Mouse (Mus musculus): ENCODE data around the gene Gpc5. TPM values are rescaled to one million over a fixed set of nuclear protein-coding genes. Genes with fewer than 3 reads are reported as not detected.

The Gpc5 gene
- polyA plus RNA-seq, 1 experiment, result 0.15 TPM

DNA sequence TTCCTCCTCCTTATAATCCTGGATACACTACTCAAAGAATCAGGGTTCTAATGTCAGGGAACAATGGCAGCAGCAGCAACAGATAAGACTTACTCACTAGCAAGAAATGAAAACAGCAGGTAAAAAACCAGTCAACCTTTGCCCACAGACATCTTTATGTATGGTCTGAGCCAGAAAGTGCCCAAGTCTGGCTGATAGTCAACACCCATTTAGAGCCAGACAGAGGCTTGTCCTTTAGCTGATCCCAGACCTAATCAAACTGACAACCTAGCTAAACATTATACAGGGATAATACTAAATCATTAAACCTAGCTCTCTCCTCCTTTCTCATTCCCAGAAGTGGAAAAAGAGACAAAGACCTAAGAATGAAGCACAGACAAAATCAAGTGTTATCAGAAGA, 1225.5 kb downstream of the Gpc5 start:
- TF ChIP-seq POLR2A (IDR thresholded peaks at IDR 0.05; ENCODE audit: control insufficient read depth, low read depth, low read length) (no peak), CTCF (IDR thresholded peaks at IDR 0.05; ENCODE audit: control insufficient read depth, insufficient read depth, insufficient replicate concordance, low read depth, low read length) (no peak)
- Histone ChIP-seq H3K4me3 (ENCODE audit: control insufficient read depth, low read depth, low read length) (no peak overlapping the region), H3K36me3 (ENCODE audit: control insufficient read depth, insufficient read depth, low read length) (no peaks in the 10 kb centered on the region), H3K4me1 (ENCODE audit: control insufficient read depth, insufficient read depth, low read length) (no peaks in the 10 kb centered on the region), H3K27ac (ENCODE audit: control insufficient read depth, insufficient read depth, low read depth, low read length) (no peak overlapping the region), H3K27me3 (ENCODE audit: control insufficient read depth, insufficient read depth, low read length) (no peaks in the 10 kb centered on the region)

- no peaks in the 10 kb centered on the region for H3K4me1 ChIP-seq (ENCODE audit: control insufficient read depth, insufficient read depth, low read length)
- no peak overlapping the region for H3K4me3 ChIP-seq (ENCODE audit: control insufficient read depth, low read depth, low read length)
- H3K27ac ChIP-seq (ENCODE audit: control insufficient read depth, insufficient read depth, low read depth, low read length), result no peak overlapping the region
- H3K27me3 ChIP-seq (ENCODE audit: control insufficient read depth, insufficient read depth, low read length), result no peaks in the 10 kb centered on the region
- no peaks in the 10 kb centered on the region for H3K36me3 ChIP-seq (ENCODE audit: control insufficient read depth, insufficient read depth, low read length)
- TF ChIP-seq POLR2A (IDR thresholded peaks at IDR 0.05; ENCODE audit: control insufficient read depth, low read depth, low read length), result no peak
- TF ChIP-seq CTCF (IDR thresholded peaks at IDR 0.05; ENCODE audit: control insufficient read depth, insufficient read depth, insufficient replicate concordance, low read depth, low read length), result no peak
Observed at GRCm38 (mm10) chr14:116336182-116336581, 1244.2 kb downstream of the Gpc5 start.

GRCm38 (mm10) chr14:116338395-116338794, 1246.4 kb downstream of the Gpc5 start:
- TF ChIP-seq CTCF (IDR thresholded peaks at IDR 0.05; ENCODE audit: control insufficient read depth, insufficient read depth, insufficient replicate concordance, low read depth, low read length) (no peak), POLR2A (IDR thresholded peaks at IDR 0.05; ENCODE audit: control insufficient read depth, low read depth, low read length) (no peak)
- H3K36me3 ChIP-seq (ENCODE audit: control insufficient read depth, insufficient read depth, low read length), result no peaks in the 10 kb centered on the region
- no peak overlapping the region for H3K4me3 ChIP-seq (ENCODE audit: control insufficient read depth, low read depth, low read length)
- H3K27ac ChIP-seq (ENCODE audit: control insufficient read depth, insufficient read depth, low read depth, low read length), result no peak overlapping the region
- no peaks in the 10 kb centered on the region for H3K27me3 ChIP-seq (ENCODE audit: control insufficient read depth, insufficient read depth, low read length)
- H3K4me1 ChIP-seq (ENCODE audit: control insufficient read depth, insufficient read depth, low read length), result no peaks in the 10 kb centered on the region

- Histone ChIP-seq H3K4me1 (ENCODE audit: control insufficient read depth, insufficient read depth, low read length) (no peaks in the 10 kb centered on the region), H3K27me3 (ENCODE audit: control insufficient read depth, insufficient read depth, low read length) (no peaks in the 10 kb centered on the region), H3K4me3 (ENCODE audit: control insufficient read depth, low read depth, low read length) (no peak overlapping the region), H3K36me3 (ENCODE audit: control insufficient read depth, insufficient read depth, low read length) (no peaks in the 10 kb centered on the region), H3K27ac (ENCODE audit: control insufficient read depth, insufficient read depth, low read depth, low read length) (no peak overlapping the region)
- TF ChIP-seq CTCF (IDR thresholded peaks at IDR 0.05; ENCODE audit: control insufficient read depth, insufficient read depth, insufficient replicate concordance, low read depth, low read length), result no peak
- no peak for TF ChIP-seq POLR2A (IDR thresholded peaks at IDR 0.05; ENCODE audit: control insufficient read depth, low read depth, low read length)
Observed at GRCm38 (mm10) chr14:116348560-116348959, 1256.5 kb downstream of the Gpc5 start.

DNA sequence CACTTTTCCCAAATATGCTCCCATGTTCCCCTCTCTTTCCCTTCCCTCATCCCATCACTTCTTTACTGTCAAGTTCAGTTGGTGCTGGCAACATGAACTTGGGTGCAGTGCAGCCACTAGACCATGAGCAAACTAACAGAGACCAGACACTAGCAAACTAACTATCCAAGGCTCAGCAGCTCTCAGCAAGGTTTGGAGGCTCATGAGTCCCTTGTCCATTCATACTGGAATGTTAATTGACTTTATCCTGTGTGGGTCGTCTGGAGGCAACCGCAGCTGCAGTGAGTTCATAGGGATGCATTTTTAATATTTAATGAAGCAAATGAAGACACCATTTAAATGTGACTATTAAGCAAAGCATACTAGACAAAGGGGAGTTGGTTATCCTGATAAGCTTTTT, 1292.6 kb downstream of the Gpc5 start:
- Histone ChIP-seq H3K4me1 (ENCODE audit: control insufficient read depth, insufficient read depth, low read length) (no peaks in the 10 kb centered on the region), H3K27me3 (ENCODE audit: control insufficient read depth, insufficient read depth, low read length) (no peaks in the 10 kb centered on the region), H3K36me3 (ENCODE audit: control insufficient read depth, insufficient read depth, low read length) (no peaks in the 10 kb centered on the region), H3K4me3 (ENCODE audit: control insufficient read depth, low read depth, low read length) (no peak overlapping the region), H3K27ac (ENCODE audit: control insufficient read depth, insufficient read depth, low read depth, low read length) (no peak overlapping the region)
- TF ChIP-seq POLR2A (IDR thresholded peaks at IDR 0.05; ENCODE audit: control insufficient read depth, low read depth, low read length) (no peak), CTCF (IDR thresholded peaks at IDR 0.05; ENCODE audit: control insufficient read depth, insufficient read depth, insufficient replicate concordance, low read depth, low read length) (no peak)

GRCm38 (mm10) chr14:116415511-116415910, 1323.5 kb downstream of the Gpc5 start:
- Histone ChIP-seq H3K27me3 (ENCODE audit: control insufficient read depth, insufficient read depth, low read length) (no peaks in the 10 kb centered on the region), H3K36me3 (ENCODE audit: control insufficient read depth, insufficient read depth, low read length) (no peaks in the 10 kb centered on the region), H3K4me1 (ENCODE audit: control insufficient read depth, insufficient read depth, low read length) (no peaks in the 10 kb centered on the region), H3K27ac (ENCODE audit: control insufficient read depth, insufficient read depth, low read depth, low read length) (no peak overlapping the region), H3K4me3 (ENCODE audit: control insufficient read depth, low read depth, low read length) (no peak overlapping the region)
- TF ChIP-seq CTCF (IDR thresholded peaks at IDR 0.05; ENCODE audit: control insufficient read depth, insufficient read depth, insufficient replicate concordance, low read depth, low read length), result no peak
- no peak for TF ChIP-seq POLR2A (IDR thresholded peaks at IDR 0.05; ENCODE audit: control insufficient read depth, low read depth, low read length)

DNA sequence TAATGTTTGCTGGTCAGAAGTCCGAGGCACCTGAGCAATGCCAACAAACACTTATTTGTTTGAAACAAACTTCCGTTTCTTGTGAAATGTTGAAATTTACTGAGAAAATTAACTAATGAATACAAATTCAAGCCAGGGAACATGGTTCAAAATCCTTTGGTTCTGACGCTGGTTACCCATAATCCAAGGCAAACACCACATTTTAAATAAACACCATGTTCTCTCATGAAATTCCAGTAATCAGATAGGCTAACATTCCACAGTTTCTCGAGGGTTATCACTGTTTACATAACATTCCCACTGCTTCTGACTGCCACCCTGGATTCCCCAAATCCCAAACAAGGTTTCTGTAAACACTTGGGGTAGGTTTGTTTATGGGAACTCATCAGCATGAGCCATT, 1356.2 kb downstream of the Gpc5 start:
- no peak overlapping the region for H3K4me3 ChIP-seq (ENCODE audit: control insufficient read depth, low read depth, low read length)
- no peaks in the 10 kb centered on the region for H3K27me3 ChIP-seq (ENCODE audit: control insufficient read depth, insufficient read depth, low read length)
- no peaks in the 10 kb centered on the region for H3K36me3 ChIP-seq (ENCODE audit: control insufficient read depth, insufficient read depth, low read length)
- no peak for TF ChIP-seq CTCF (IDR thresholded peaks at IDR 0.05; ENCODE audit: control insufficient read depth, insufficient read depth, insufficient replicate concordance, low read depth, low read length)
- no peak for TF ChIP-seq POLR2A (IDR thresholded peaks at IDR 0.05; ENCODE audit: control insufficient read depth, low read depth, low read length)
- no peaks in the 10 kb centered on the region for H3K4me1 ChIP-seq (ENCODE audit: control insufficient read depth, insufficient read depth, low read length)
- no peak overlapping the region for H3K27ac ChIP-seq (ENCODE audit: control insufficient read depth, insufficient read depth, low read depth, low read length)

- no peak overlapping the region for H3K27ac ChIP-seq (ENCODE audit: control insufficient read depth, insufficient read depth, low read depth, low read length)
- no peak overlapping the region for H3K4me3 ChIP-seq (ENCODE audit: control insufficient read depth, low read depth, low read length)
- no peaks in the 10 kb centered on the region for H3K36me3 ChIP-seq (ENCODE audit: control insufficient read depth, insufficient read depth, low read length)
- no peak for TF ChIP-seq POLR2A (IDR thresholded peaks at IDR 0.05; ENCODE audit: control insufficient read depth, low read depth, low read length)
- H3K4me1 ChIP-seq (ENCODE audit: control insufficient read depth, insufficient read depth, low read length), result no peaks in the 10 kb centered on the region
- no peaks in the 10 kb centered on the region for H3K27me3 ChIP-seq (ENCODE audit: control insufficient read depth, insufficient read depth, low read length)
Observed at GRCm38 (mm10) chr14:116453356-116453755, 1361.3 kb downstream of the Gpc5 start.
